Mouse (Mus musculus): ENCODE results near the gene 4930438A08Rik.

DNA sequence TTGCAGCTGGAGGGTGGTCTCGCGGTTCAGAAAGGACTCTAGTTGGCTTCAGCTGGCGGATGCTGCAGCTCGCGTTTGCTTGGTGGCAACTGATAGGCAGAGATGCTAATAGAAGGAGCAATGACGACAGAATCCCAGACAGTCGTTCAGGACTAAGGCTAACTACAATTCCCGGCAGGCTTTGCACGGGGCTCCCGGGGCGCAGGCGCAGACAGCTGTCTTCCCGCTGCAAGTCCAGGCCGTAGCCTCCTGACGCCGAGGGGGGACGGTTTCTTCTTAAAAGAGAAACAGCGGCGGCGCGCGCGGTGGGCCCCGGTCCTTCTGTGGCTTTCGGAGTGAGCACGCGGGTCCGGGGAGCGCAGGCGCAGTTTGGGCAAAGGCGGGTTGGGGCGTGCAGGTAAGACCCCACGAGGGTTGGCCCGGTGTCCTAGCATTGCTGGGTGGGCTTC lies 32.3 kb downstream of the 4930438A08Rik start, which contains the start of gene Zfp692:
- TF ChIP-seq CTCF (IDR thresholded peaks at IDR 0.05; ENCODE audit: extremely low read depth, insufficient read depth, insufficient read length, insufficient replicate concordance): no peak
- TF ChIP-seq POLR2A (IDR thresholded peaks at IDR 0.05; ENCODE audit: low read depth, low read length): no peak
